Mouse (Mus musculus) heart, adult 10 weeks (tissue): ENCODE results near the gene 2610008E11Rik. TPM values are rescaled to one million over a fixed set of nuclear protein-coding genes. Genes with fewer than 3 reads are reported as not detected.

ENCODE experiments used
- polyA plus RNA-seq: library from polyadenylated mRNA; stranded (reverse); fragments of 350-450 nt; fragmentation: Illumina TruSeq; extraction: RNeasy Lipid Tissue Mini Kit (QIAGEN cat#74804); gene quantifications from one replicate; pipeline ENCODE4 v1.2.3, GENCODE M21; 2014; ENCODE audit warnings: low read depth, low replicate concordance

2610008E11Rik gene
- 16.4 TPM for polyA plus RNA-seq

GRCm38 (mm10) chr10:79097161-79097754 lies at the start of gene 2610008E11Rik:
Gene 2610008E11Rik, minus strand, starts transcription at chr10:79097600.

GRCm38 (mm10) chr10:79028441-79028840 lies 69.0 kb downstream of the 2610008E11Rik start, which contains the start of gene Olfr57:
Gene Olfr57, plus strand, starts transcription at chr10:79028741.

Other genes with a start within 250 kb of the 2610008E11Rik start
- gene Olfr1356, start 245.4 kb downstream of the 2610008E11Rik start, polyA plus RNA-seq: not detected
- not detected for gene Olfr1355, start 222.1 kb downstream of the 2610008E11Rik start, polyA plus RNA-seq
- gene Olfr1354, start 184.4 kb downstream of the 2610008E11Rik start, polyA plus RNA-seq: not detected
- not detected for gene Olfr8, start 147.0 kb downstream of the 2610008E11Rik start, polyA plus RNA-seq
- gene Olfr1353, start 134.3 kb downstream of the 2610008E11Rik start, polyA plus RNA-seq: not detected
- gene Olfr1352, start 116.5 kb downstream of the 2610008E11Rik start, polyA plus RNA-seq: not detected
- gene Olfr1351, start 85.1 kb downstream of the 2610008E11Rik start, polyA plus RNA-seq: not detected
- gene Olfr57, start 68.9 kb downstream of the 2610008E11Rik start, polyA plus RNA-seq: not detected
- not detected for gene Vmn2r80, start 51.2 kb upstream of the 2610008E11Rik start, polyA plus RNA-seq
- gene Vmn2r81, start 150.1 kb upstream of the 2610008E11Rik start, polyA plus RNA-seq: not detected